Comparison of ENCODE assay signal across 19 mouse cellular contexts in the genomic region with DNA sequence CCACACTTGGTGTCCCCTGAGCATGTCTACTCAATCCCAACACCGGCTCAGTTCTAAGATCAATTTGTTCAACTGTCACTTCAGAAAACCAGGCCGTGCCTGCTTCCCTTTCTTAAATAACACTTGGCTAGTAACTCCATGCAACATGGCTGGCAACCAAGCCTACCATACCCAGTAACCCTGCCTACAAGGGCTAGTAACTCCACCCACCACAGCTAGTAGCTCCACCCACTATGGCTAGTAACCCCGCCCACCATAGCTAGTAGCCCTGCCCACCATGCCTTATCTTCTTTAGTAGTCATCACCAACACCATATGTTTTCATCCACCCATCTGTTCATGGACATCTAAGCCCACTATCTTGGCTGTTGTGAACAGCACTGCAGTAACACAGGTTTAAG.
A peak's percentile ranks its signal among the peaks of the same experiment; 100 is the strongest.
DNase-seq lines count a peak whose midpoint lies in the region.
"Had no signal": no experiment of that assay in that cellular context is flagged by ENCODE, and none has a peak within 500 bp of the region (broad histone marks: within the 10 kb centered on the region; RNA-seq: fewer than 3 reads in every experiment).

No protein-coding gene starts in this region.

- peak; percentile 9 for DNase-seq in gastrocnemius, adult 18-20 months (ENCODE audit: low spot score)
- DNase-seq in gastrocnemius, postnatal 10 days, result no peak
- peak; percentile 35 to 44 for DNase-seq in B cell, adult 2 months
- peak; percentile 27 for DNase-seq in adipocyte (ENCODE audit: low spot score)
- DNase-seq in naive thymus-derived CD4-positive, alpha-beta T cell, adult 2 months (ENCODE audit: low read depth), result peak; percentile 8
- no peak for DNase-seq in lung, postnatal 10 days
- no peak for DNase-seq in yolk sac, embryonic 10.5 days (ENCODE audit: low spot score)
- DNase-seq: adrenal gland, postnatal 14 days; cerebellum, adult 11-12 months; cerebellum, adult 9-11 months; embryo, embryonic 11 days; heart, postnatal 4 days; kidney, adult 11 months; kidney, postnatal 14 days; layer of hippocampus, adult 9-11 months; lung, postnatal 36 days; right cerebral cortex, postnatal 25 days; thymus, adult 18-20 months; thymus, postnatal 25 days had no signal

Comparison
In these comparisons a context has a peak if more than half of its experiments do, and no peak if none do; other contexts are left out.
1. DNase-seq: peak in gastrocnemius, adult 18-20 months (single experiment), B cell, adult 2 months (2 of 2), adipocyte (single experiment) and naive thymus-derived CD4-positive, alpha-beta T cell, adult 2 months (single experiment); none in gastrocnemius, postnatal 10 days (single experiment), lung, postnatal 10 days (single experiment) and yolk sac, embryonic 10.5 days (single experiment).